In the genomic region with DNA sequence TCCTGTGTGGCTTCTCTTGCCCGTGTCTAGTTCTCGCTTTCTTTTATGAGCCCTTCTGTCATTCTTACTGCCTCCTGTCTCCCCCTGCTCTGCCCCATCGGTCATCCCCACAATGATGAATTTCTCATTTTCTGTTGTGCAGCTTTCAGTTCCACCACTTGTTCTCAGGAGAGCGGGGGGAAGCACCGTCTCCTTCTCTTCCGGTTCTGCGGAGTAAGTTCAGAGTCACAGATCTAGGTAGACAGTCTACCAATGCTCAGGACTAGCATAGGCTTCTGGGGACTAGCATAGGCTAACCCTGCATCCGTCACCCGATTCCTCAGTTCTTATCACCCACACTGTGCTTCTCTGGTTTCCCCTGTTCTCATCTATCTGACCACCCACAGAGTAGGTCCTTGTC, we compare ENCODE assay signal across 20 mouse cellular contexts. TPM values are rescaled to one million over a fixed set of nuclear protein-coding genes. Genes with fewer than 3 reads are reported as not detected.
DNase-seq lines count a peak whose midpoint lies in the region; ATAC-seq and TF ChIP-seq lines count a peak whose summit lies in the region.
"Had no signal": no experiment of that assay in that cellular context is flagged by ENCODE, and none has a peak within 500 bp of the region (broad histone marks: within the 10 kb centered on the region; RNA-seq: fewer than 3 reads in every experiment).

No protein-coding gene starts in this region.

- H3K27me3 ChIP-seq in forebrain, embryonic 10.5 days (ENCODE audit: poor library complexity, severe bottlenecking), result no peaks in the 10 kb centered on the region
- H3K27me3 ChIP-seq in forebrain, embryonic 13.5 days, result no peaks in the 10 kb centered on the region
- H3K27me3 ChIP-seq in liver, postnatal 0 days (ENCODE audit: insufficient read depth, low read length), result no peaks in the 10 kb centered on the region
- H3K27me3 ChIP-seq: embryonic facial prominence, embryonic 15.5 days; heart, embryonic 15.5 days; neural tube, embryonic 15.5 days had no signal

- TF ChIP-seq CTCF in liver, postnatal 0 days (IDR thresholded peaks at IDR 0.05; ENCODE audit: low read depth), result no peak

- H3K4me2 ChIP-seq in forebrain, embryonic 13.5 days, result no peak overlapping the region
- no peak overlapping the region for H3K4me2 ChIP-seq in liver, postnatal 0 days (ENCODE audit: low read depth, low read length)
- H3K4me2 ChIP-seq: embryonic facial prominence, embryonic 15.5 days; heart, embryonic 15.5 days; liver, embryonic 11.5 days; midbrain, embryonic 11.5 days; neural tube, embryonic 15.5 days had no signal

- no peaks in the 10 kb centered on the region for H3K36me3 ChIP-seq in forebrain, embryonic 10.5 days (replicated peaks)
- no peaks in the 10 kb centered on the region for H3K36me3 ChIP-seq in forebrain, embryonic 13.5 days (ENCODE audit: poor library complexity, severe bottlenecking)
- no peaks in the 10 kb centered on the region for H3K36me3 ChIP-seq in liver, postnatal 0 days (replicated peaks; ENCODE audit: insufficient read depth, low read length)
- H3K36me3 ChIP-seq: embryonic facial prominence, embryonic 15.5 days; heart, embryonic 15.5 days; neural tube, embryonic 15.5 days had no signal

- no peak for TF ChIP-seq EP300 in liver, postnatal 0 days (IDR thresholded peaks at IDR 0.05; ENCODE audit: low read depth)

- peaks cover 15% of the 10 kb centered on the region for H3K4me1 ChIP-seq in forebrain, embryonic 10.5 days
- no peaks in the 10 kb centered on the region for H3K4me1 ChIP-seq in forebrain, embryonic 13.5 days
- H3K4me1 ChIP-seq in liver, postnatal 0 days (ENCODE audit: insufficient read depth), result no peaks in the 10 kb centered on the region; the same call in 1 of the 2 replicates
- H3K4me1 ChIP-seq: embryonic facial prominence, embryonic 15.5 days; heart, embryonic 15.5 days; neural tube, embryonic 15.5 days had no signal

- H3K27ac ChIP-seq in forebrain, embryonic 10.5 days, result peak overlapping the region; percentile 48; the same call in 1 of the 2 replicates
- no peak overlapping the region for H3K27ac ChIP-seq in forebrain, embryonic 13.5 days
- no peak overlapping the region for H3K27ac ChIP-seq in liver, postnatal 0 days (ENCODE audit: low read depth)
- H3K27ac ChIP-seq: embryonic facial prominence, embryonic 15.5 days; neural tube, embryonic 15.5 days had no signal

- no peak overlapping the region for H3K9ac ChIP-seq in forebrain, embryonic 13.5 days
- H3K9ac ChIP-seq in liver, postnatal 0 days (replicated peaks), result no peak overlapping the region
- H3K9ac ChIP-seq: embryonic facial prominence, embryonic 15.5 days; heart, embryonic 15.5 days; neural tube, embryonic 15.5 days had no signal

- no peak for DNase-seq in forebrain, embryonic 10.5 days (ENCODE audit: extremely low spot score, low spot score)
- peak; percentile 65 to 66 for DNase-seq in spleen, postnatal 36 days (ENCODE audit: low spot score in 2 of 2)
- no peak for DNase-seq in spleen, postnatal 4 days (ENCODE audit: low spot score in 2 of 2)
- peak; percentile 80 for DNase-seq in induced T-regulatory cell, adult 2 months (ENCODE audit: low read depth)
- DNase-seq in liver, postnatal 0 days, result no peak
- DNase-seq in cerebellum, postnatal 36 days, result no peak
- DNase-seq: adrenal gland, postnatal 10 days; cerebellum, adult 11 months; cerebellum, postnatal 10 days; heart, adult 18-20 months; kidney, adult 9 months; lung, adult 2 months; right cerebral cortex, postnatal 4 days had no signal

- H3K9me3 ChIP-seq in forebrain, embryonic 10.5 days, result no peaks in the 10 kb centered on the region
- no peaks in the 10 kb centered on the region for H3K9me3 ChIP-seq in forebrain, embryonic 13.5 days (replicated peaks)
- no peaks in the 10 kb centered on the region for H3K9me3 ChIP-seq in liver, postnatal 0 days (ENCODE audit: low read length)
- H3K9me3 ChIP-seq: embryonic facial prominence, embryonic 15.5 days; heart, embryonic 15.5 days; neural tube, embryonic 15.5 days had no signal

- no peak overlapping the region for H3K4me3 ChIP-seq in forebrain, embryonic 10.5 days
- H3K4me3 ChIP-seq in forebrain, embryonic 13.5 days, result no peak overlapping the region
- no peak overlapping the region for H3K4me3 ChIP-seq in liver, postnatal 0 days (ENCODE audit: low read depth, low read length)
- H3K4me3 ChIP-seq: embryonic facial prominence, embryonic 15.5 days; heart, embryonic 15.5 days; neural tube, embryonic 15.5 days had no signal

- ATAC-seq in forebrain, embryonic 13.5 days, result no peak
- ATAC-seq in neutrophil, adult 5-6 weeks (ENCODE audit: extremely low read depth, insufficient number of reproducible peaks, low FRiP score, poor library complexity, severe bottlenecking), result peak; percentile 46; the same call in 1 of the 2 replicates
- ATAC-seq in liver, postnatal 0 days, result no peak

- WGBS in forebrain, embryonic 10.5 days, result 94% methylated on average over 9 of the region's 9 CpGs
- 94% methylated on average over 9 of the region's 9 CpGs for WGBS in forebrain, embryonic 13.5 days
- WGBS in liver, postnatal 0 days (ENCODE audit: insufficient replicate concordance), result 58% methylated on average over 9 of the region's 9 CpGs

RNA-seq across cellular contexts. Expression of gene Elk3, which starts 45.2 kb away (rescaled TPM):
- 13.1 and 14.5 TPM in 2 replicates for polyA plus RNA-seq in forebrain, embryonic 10.5 days (2016; fragmentation: Nextera tagmentation; extraction: Ambion mirVana)
- polyA plus RNA-seq in forebrain, embryonic 13.5 days (2015; fragmentation: Nextera tagmentation; extraction: Ambion mirVana), result 7.2 and 8.2 TPM in 2 replicates
- total RNA-seq in neutrophil, adult 5-6 weeks (2017), result 17.2 and 22.2 TPM in 2 replicates
- 6.2 and 7.9 TPM in 2 replicates for polyA plus RNA-seq in liver, postnatal 0 days (2015; fragmentation: Nextera tagmentation; extraction: Ambion mirVana)

Comparison
In these comparisons a context has a peak if more than half of its experiments do, and no peak if none do; other contexts are left out.
1. DNase-seq: peak in spleen, postnatal 36 days (2 of 2) and induced T-regulatory cell, adult 2 months (single experiment); none in forebrain, embryonic 10.5 days (single experiment), spleen, postnatal 4 days (0 of 2), liver, postnatal 0 days (single experiment) and cerebellum, postnatal 36 days (0 of 2).